Mouse (Mus musculus) olfactory bulb, adult 2 months (tissue): ENCODE results near the gene Il12rb2.

ENCODE experiments used
- CTCF ChIP-seq: fragments of 200-500 bp; IDR thresholded peaks from 2 replicates; pipeline ENCODE4 v1.5.1; 2012; ENCODE audit warnings: low read depth, mild to moderate bottlenecking, low read length, moderate library complexity; ENCODE audit not compliant: insufficient read depth
- POLR2A ChIP-seq: fragments of 200-500 bp; IDR thresholded peaks from 2 replicates; pipeline ENCODE4 v1.6.1; 2012; ENCODE audit warnings: mild to moderate bottlenecking, low read depth, low read length, moderate library complexity; ENCODE audit not compliant: insufficient read depth

DNA sequence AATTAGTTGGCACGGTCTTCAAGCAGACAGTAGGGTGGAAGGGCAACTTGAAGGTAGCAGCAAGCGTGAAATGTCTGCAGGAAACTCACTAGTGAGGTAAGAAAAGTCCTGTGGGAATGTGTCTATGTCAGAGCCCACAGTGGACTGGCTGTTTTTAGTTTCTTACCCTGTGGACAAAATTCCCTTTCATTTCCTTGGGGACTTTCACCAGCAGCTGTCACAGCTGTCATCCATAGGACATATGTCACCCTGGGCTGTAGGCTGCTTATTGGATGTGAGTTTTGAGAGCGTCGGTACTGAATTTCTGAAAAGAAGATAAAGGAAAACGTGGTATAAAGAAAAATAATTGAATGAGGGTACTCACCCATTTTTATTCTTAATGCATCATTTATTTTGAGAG is 77.2 kb downstream of the Il12rb2 start:
- TF ChIP-seq POLR2A (no peak), CTCF (no peak)
